Mouse (Mus musculus): ENCODE results near the gene Ooep.
"Not testable (repeated sequence)": the region's sequence is repeated elsewhere in the genome, so short reads cannot be mapped to it uniquely, and the experiment has no call there.

DNA sequence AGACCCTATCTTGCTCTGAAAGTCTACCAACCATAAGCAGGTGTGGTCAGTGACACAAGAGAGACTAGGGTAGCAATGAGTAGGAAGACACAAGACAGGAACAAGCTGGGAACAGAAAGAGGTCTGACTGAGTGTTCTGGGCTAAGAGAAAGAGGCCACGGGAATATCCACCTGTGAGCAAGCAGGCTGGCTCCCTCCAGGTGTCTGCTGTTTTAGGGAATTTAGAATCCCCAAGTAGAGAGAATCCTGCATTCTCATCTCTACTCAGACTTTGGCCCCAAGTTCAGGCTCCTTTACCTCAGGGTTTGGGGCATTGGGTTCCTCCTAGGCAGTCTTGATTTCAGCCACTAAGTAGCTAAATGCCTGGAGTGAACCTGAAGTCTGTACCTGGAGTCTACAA lies 51.2 kb downstream of the Ooep start, which contains the start of gene Omt2b:
- not testable (repeated sequence) for TF ChIP-seq CTCF (IDR thresholded peaks at IDR 0.05; ENCODE audit: control insufficient read depth, insufficient read depth, low read length); POLR2A (IDR thresholded peaks at IDR 0.05; ENCODE audit: borderline replicate concordance, control insufficient read depth, low read depth, low read length)

Data from bone marrow, adult 2 months (tissue).